Mouse (Mus musculus): ENCODE measurements around the gene Camk2d. TPM values are rescaled to one million over a fixed set of nuclear protein-coding genes. Genes with fewer than 3 reads are reported as not detected.

Camk2d gene
- total RNA-seq, 1 experiment, result 12.4 TPM

- in situ Hi-C loops (cut with MboI; ENCODE audit: low sequenced_read_pairs in 2 of 2, unreplicated experiment in 2 of 2), result no loop called here
- H3K9me3 ChIP-seq (ENCODE audit: control insufficient read depth, insufficient read depth, low read depth, low read length), result no peaks in the 10 kb centered on the region
- no peak overlapping the region for H3K4me3 ChIP-seq (ENCODE audit: insufficient read depth in 1 of 2, low read depth in 1 of 2, low read length in 2 of 2, poor library complexity in 1 of 2, severe bottlenecking in 1 of 2)
- TF ChIP-seq ZNF384 (IDR thresholded peaks at IDR 0.05; ENCODE audit: low read depth, low read length), result no peak
- no peak for TF ChIP-seq HCFC1 (IDR thresholded peaks at IDR 0.05; ENCODE audit: borderline replicate concordance, insufficient read depth, low read length)
- TF ChIP-seq ZC3H11A (IDR thresholded peaks at IDR 0.05; ENCODE audit: borderline replicate concordance, low read depth, low read length), result no peak
- TF ChIP-seq CHD2 (IDR thresholded peaks at IDR 0.05; ENCODE audit: low read depth, low read length), result no peak
- no peak for TF ChIP-seq MAFK (IDR thresholded peaks at IDR 0.05; ENCODE audit: insufficient read depth, low read depth, low read length)
- no peaks in the 10 kb centered on the region for H3K36me3 ChIP-seq (ENCODE audit: control insufficient read depth, insufficient read depth, low read length, poor library complexity, severe bottlenecking)
- no peak overlapping the region for H3K27ac ChIP-seq (ENCODE audit: insufficient read depth, low read depth, low read length, poor library complexity, severe bottlenecking)
- no peak overlapping the region for H3K9ac ChIP-seq (ENCODE audit: insufficient read depth, low read depth, low read length, poor library complexity, severe bottlenecking)
- no peak for DNase-seq (ENCODE audit: low read depth, low spot score)
- no peaks in the 10 kb centered on the region for H3K4me1 ChIP-seq (ENCODE audit: control insufficient read depth in 2 of 2, insufficient read depth in 2 of 2, low read length in 2 of 2, poor library complexity in 1 of 2)
Measured at GRCm38 (mm10) chr3:126691565-126691964, 95.5 kb downstream of the Camk2d start.

GRCm38 (mm10) chr3:126692797-126693196, 96.7 kb downstream of the Camk2d start:
- in situ Hi-C loops (cut with MboI; ENCODE audit: low sequenced_read_pairs in 2 of 2, unreplicated experiment in 2 of 2), result no loop called here
- Histone ChIP-seq H3K36me3 (ENCODE audit: control insufficient read depth, insufficient read depth, low read length, poor library complexity, severe bottlenecking) (no peaks in the 10 kb centered on the region), H3K4me1 (ENCODE audit: control insufficient read depth in 2 of 2, insufficient read depth in 2 of 2, low read length in 2 of 2, poor library complexity in 1 of 2) (no peaks in the 10 kb centered on the region), H3K9ac (ENCODE audit: insufficient read depth, low read depth, low read length, poor library complexity, severe bottlenecking) (no peak overlapping the region), H3K27ac (ENCODE audit: insufficient read depth, low read depth, low read length, poor library complexity, severe bottlenecking) (no peak overlapping the region), H3K9me3 (ENCODE audit: control insufficient read depth, insufficient read depth, low read depth, low read length) (no peaks in the 10 kb centered on the region), H3K4me3 (ENCODE audit: insufficient read depth in 1 of 2, low read depth in 1 of 2, low read length in 2 of 2, poor library complexity in 1 of 2, severe bottlenecking in 1 of 2) (no peak overlapping the region)
- TF ChIP-seq ZNF384 (IDR thresholded peaks at IDR 0.05; ENCODE audit: low read depth, low read length) (no peak), MAFK (IDR thresholded peaks at IDR 0.05; ENCODE audit: insufficient read depth, low read depth, low read length) (no peak), HCFC1 (IDR thresholded peaks at IDR 0.05; ENCODE audit: borderline replicate concordance, insufficient read depth, low read length) (no peak), ZC3H11A (IDR thresholded peaks at IDR 0.05; ENCODE audit: borderline replicate concordance, low read depth, low read length) (no peak), CHD2 (IDR thresholded peaks at IDR 0.05; ENCODE audit: low read depth, low read length) (no peak)
- DNase-seq (ENCODE audit: low read depth, low spot score), result no peak

- H3K36me3 ChIP-seq (ENCODE audit: control insufficient read depth, insufficient read depth, low read length, poor library complexity, severe bottlenecking), result no peaks in the 10 kb centered on the region
- DNase-seq (ENCODE audit: low read depth, low spot score), result no peak
- H3K27ac ChIP-seq (ENCODE audit: insufficient read depth, low read depth, low read length, poor library complexity, severe bottlenecking), result no peak overlapping the region
- no peak for TF ChIP-seq MAFK (IDR thresholded peaks at IDR 0.05; ENCODE audit: insufficient read depth, low read depth, low read length)
- TF ChIP-seq ZNF384 (IDR thresholded peaks at IDR 0.05; ENCODE audit: low read depth, low read length), result no peak
- no peak for TF ChIP-seq HCFC1 (IDR thresholded peaks at IDR 0.05; ENCODE audit: borderline replicate concordance, insufficient read depth, low read length)
- no peak for TF ChIP-seq ZC3H11A (IDR thresholded peaks at IDR 0.05; ENCODE audit: borderline replicate concordance, low read depth, low read length)
- H3K9ac ChIP-seq (ENCODE audit: insufficient read depth, low read depth, low read length, poor library complexity, severe bottlenecking), result no peak overlapping the region
- H3K4me1 ChIP-seq (ENCODE audit: control insufficient read depth in 2 of 2, insufficient read depth in 2 of 2, low read length in 2 of 2, poor library complexity in 1 of 2), result no peaks in the 10 kb centered on the region
- in situ Hi-C loops (cut with MboI; ENCODE audit: low sequenced_read_pairs in 2 of 2, unreplicated experiment in 2 of 2), result no loop called here
- H3K9me3 ChIP-seq (ENCODE audit: control insufficient read depth, insufficient read depth, low read depth, low read length), result no peaks in the 10 kb centered on the region
- H3K4me3 ChIP-seq (ENCODE audit: insufficient read depth in 1 of 2, low read depth in 1 of 2, low read length in 2 of 2, poor library complexity in 1 of 2, severe bottlenecking in 1 of 2), result no peak overlapping the region
Measured at GRCm38 (mm10) chr3:126693302-126693701, 97.2 kb downstream of the Camk2d start.

GRCm38 (mm10) chr3:126695456-126696293, 99.6 kb downstream of the Camk2d start:
- Histone ChIP-seq H3K27ac (ENCODE audit: insufficient read depth, low read depth, low read length, poor library complexity, severe bottlenecking) (no peak overlapping the region), H3K4me1 (ENCODE audit: control insufficient read depth in 2 of 2, insufficient read depth in 2 of 2, low read length in 2 of 2, poor library complexity in 1 of 2) (no peaks in the 10 kb centered on the region), H3K36me3 (ENCODE audit: control insufficient read depth, insufficient read depth, low read length, poor library complexity, severe bottlenecking) (no peaks in the 10 kb centered on the region), H3K4me3 (ENCODE audit: insufficient read depth in 1 of 2, low read depth in 1 of 2, low read length in 2 of 2, poor library complexity in 1 of 2, severe bottlenecking in 1 of 2) (no peak overlapping the region), H3K9ac (ENCODE audit: insufficient read depth, low read depth, low read length, poor library complexity, severe bottlenecking) (no peak overlapping the region), H3K9me3 (ENCODE audit: control insufficient read depth, insufficient read depth, low read depth, low read length) (no peaks in the 10 kb centered on the region)
- no peak for DNase-seq (ENCODE audit: low read depth, low spot score)
- TF ChIP-seq ZNF384 (IDR thresholded peaks at IDR 0.05; ENCODE audit: low read depth, low read length), result no peak
- no peak for TF ChIP-seq MAFK (IDR thresholded peaks at IDR 0.05; ENCODE audit: insufficient read depth, low read depth, low read length)
- no peak for TF ChIP-seq HCFC1 (IDR thresholded peaks at IDR 0.05; ENCODE audit: borderline replicate concordance, insufficient read depth, low read length)
- no peak for TF ChIP-seq CHD2 (IDR thresholded peaks at IDR 0.05; ENCODE audit: low read depth, low read length)
- no peak for TF ChIP-seq ZC3H11A (IDR thresholded peaks at IDR 0.05; ENCODE audit: borderline replicate concordance, low read depth, low read length)
- in situ Hi-C loops (cut with MboI; ENCODE audit: low sequenced_read_pairs in 2 of 2, unreplicated experiment in 2 of 2), result no loop called here
